Mouse (Mus musculus) spleen, adult 10 weeks (tissue): ENCODE results near the gene Pfkfb1. TPM values are rescaled to one million over a fixed set of nuclear protein-coding genes. Genes with fewer than 3 reads are reported as not detected.

Source experiments
- polyA plus RNA-seq: library from polyadenylated mRNA; stranded (reverse); fragments of 350-450 nt; fragmentation: Illumina TruSeq; extraction: RNeasy Lipid Tissue Mini Kit (QIAGEN cat#74804); gene quantifications from one replicate; pipeline ENCODE4 v1.2.3, GENCODE M21; 2015; ENCODE audit warnings: low replicate concordance; ENCODE audit not compliant: insufficient read depth

The Pfkfb1 gene
- 9.9 TPM for polyA plus RNA-seq

GRCm38 (mm10) chrX:150588023-150588764 lies at the start of gene Pfkfb1:
Gene Pfkfb1, plus strand, starts transcription at chrX:150588229.

DNA sequence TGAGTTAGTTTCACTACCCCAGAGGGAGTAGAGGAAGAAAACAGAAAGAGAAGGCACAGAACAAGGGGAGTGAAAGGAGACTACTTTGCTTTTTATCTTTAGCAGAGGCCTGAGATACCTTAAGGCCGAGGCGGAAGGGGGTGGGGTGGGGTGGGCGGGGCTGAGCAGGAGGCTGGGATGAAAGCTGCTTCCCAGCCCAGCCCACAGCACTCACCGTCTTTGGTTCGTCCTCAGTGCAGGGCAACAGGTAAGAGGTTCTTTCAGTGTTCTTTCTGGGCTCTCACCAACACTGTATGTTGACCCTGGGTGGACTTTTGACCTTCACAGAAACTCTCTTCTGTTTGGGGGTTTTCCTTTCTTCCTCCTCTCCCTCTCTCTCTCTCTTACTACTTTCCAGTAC lies 40.8 kb upstream of the Pfkfb1 start, which contains the start of gene Alas2:
Gene Alas2 (plus strand): TSS at position 137 of the 400 bp plus-strand sequence.

DNA sequence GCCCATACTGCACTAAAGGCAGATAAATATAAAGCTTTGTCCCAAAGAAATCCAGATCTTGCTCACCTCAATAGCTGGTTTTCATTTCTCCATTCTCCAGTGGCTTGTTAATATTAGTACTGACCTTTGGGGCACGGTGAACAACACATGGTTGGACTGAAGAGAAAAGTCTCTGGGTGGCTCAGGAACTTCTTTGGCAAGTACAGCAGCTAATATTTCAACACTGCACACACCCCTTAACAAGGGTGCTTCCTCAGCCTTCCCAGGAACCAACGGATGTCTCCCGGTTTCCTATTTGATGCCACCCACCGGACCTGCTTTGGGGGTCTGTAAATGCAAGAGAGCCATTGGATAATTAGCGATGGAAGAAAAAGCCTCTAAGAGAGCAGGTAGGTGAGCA lies 1.7 kb downstream of the Pfkfb1 start, which contains the start of gene Apex2:
Gene Apex2 (minus strand): TSS at position 173 of the 400 bp plus-strand sequence.

DNA sequence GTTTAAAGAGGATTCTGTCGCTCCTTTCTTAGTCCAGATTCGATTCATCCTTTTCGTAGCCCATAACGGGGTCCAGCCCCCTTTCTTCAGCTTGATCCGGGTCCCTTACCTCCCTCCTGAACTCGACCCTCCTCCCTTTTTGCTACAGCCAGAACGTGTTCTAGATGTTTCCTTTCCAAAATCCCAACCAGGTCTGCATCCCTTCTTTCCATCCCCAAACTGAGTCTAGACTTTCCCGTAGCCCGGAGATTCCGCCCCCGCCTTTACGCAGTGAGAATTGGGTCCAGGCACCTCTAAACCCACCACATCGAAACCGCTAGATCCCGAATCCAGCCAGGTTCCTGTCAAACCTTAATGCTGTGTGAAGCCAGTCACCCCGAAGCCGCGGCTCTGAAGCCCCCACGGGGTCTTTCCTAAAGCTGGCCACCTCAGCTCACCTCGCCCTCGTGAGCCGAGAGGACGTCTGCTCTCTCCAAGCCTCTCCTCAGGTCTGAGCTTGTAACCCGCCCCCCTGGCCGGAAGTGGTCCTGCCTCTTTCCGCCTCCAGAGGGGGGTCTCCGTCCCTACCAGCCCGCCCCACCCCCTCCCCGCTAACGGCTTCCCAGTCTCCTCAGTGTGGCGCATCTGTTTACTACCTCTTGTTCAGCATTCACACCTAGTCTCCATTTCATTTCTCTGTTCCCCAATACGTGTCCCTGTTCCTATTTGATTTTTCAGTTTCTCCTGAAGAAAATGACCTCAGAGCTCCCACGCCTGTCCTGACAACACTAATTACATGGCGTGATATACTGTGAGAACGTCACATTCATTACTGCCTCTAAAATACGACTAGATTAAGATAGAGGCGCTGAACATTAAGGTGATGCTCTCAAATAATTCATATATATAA lies 69.1 kb downstream of the Pfkfb1 start, which contains the start of gene Tro:
Gene Tro (minus strand): TSS at position 676 of the 889 bp plus-strand sequence.

Other genes with a start within 250 kb of the Pfkfb1 start
- gene Tmem29, start 129.1 kb upstream of the Pfkfb1 start, polyA plus RNA-seq: 21.4 TPM
- gene Alas2, start 40.9 kb upstream of the Pfkfb1 start, polyA plus RNA-seq: 548 TPM
- 8.0 TPM for gene Apex2, start 1.6 kb downstream of the Pfkfb1 start, polyA plus RNA-seq
- 0.84 TPM for gene Tro, start 69.4 kb downstream of the Pfkfb1 start, polyA plus RNA-seq
- gene Maged2, start 226.1 kb downstream of the Pfkfb1 start, polyA plus RNA-seq: 7.6 TPM